Mouse (Mus musculus) liver, embryonic 16.5 days (tissue): ENCODE measurements at regions not wholly inside any gene's neighbourhood (a gene's known extent, or its start where the extent isn't known, plus 50 kb on each side); places are given as distances from the start of the nearest gene placed in this dataset.
"Not testable (repeated sequence)": the region's sequence is repeated elsewhere in the genome, so short reads cannot be mapped to it uniquely, and the experiment has no call there.

Source experiments
- ATAC-seq: fragments of 200-750 bp; cut with Nextera tagmentation; 2 replicates; pipeline ENCODE4 v1.8.0; 2017; ENCODE audit warnings: low read depth, mild to moderate bottlenecking, moderate number of reproducible peaks, moderate library complexity
- H3K27ac ChIP-seq: fragments of 300-500 bp; sonication (generic); 2 replicates; pipeline ENCODE4 v1.5.1; 2014; ENCODE audit warnings: mild to moderate bottlenecking, low read length
- H3K27me3 ChIP-seq: fragments of 300-500 bp; sonication (generic); 2 replicates; pipeline ENCODE4 v1.6.1; 2014; ENCODE audit warnings: low read depth, low read length, mixed read lengths; ENCODE audit not compliant: control insufficient read depth, insufficient read depth
- H3K36me3 ChIP-seq: fragments of 300-500 bp; sonication (generic); 2 replicates; pipeline ENCODE4 v1.6.1; 2014; ENCODE audit warnings: mild to moderate bottlenecking; ENCODE audit not compliant: control insufficient read depth, insufficient read depth
- H3K4me1 ChIP-seq: fragments of 300-500 bp; sonication (generic); 2 replicates; pipeline ENCODE4 v1.6.1; 2014; ENCODE audit warnings: low read depth, low read length, mixed read lengths; ENCODE audit not compliant: control insufficient read depth
- H3K4me2 ChIP-seq: fragments of 300-500 bp; sonication (generic); 2 replicates; pipeline ENCODE4 v1.6.1; 2014; ENCODE audit warnings: low read depth, low read length, mixed read lengths
- H3K4me3 ChIP-seq: fragments of 300-500 bp; sonication (generic); 2 replicates; pipeline ENCODE4 v1.5.1; 2014; ENCODE audit warnings: low read depth, mild to moderate bottlenecking, low read length
- H3K9ac ChIP-seq: fragments of 300-500 bp; sonication (generic); 2 replicates; pipeline ENCODE4 v1.6.1; 2014; ENCODE audit warnings: low read depth, low read length
- H3K9me3 ChIP-seq: fragments of 300-500 bp; sonication (generic); replicated peaks from 2 replicates; pipeline ENCODE4 v1.6.1; 2016; ENCODE audit warnings: low read length; ENCODE audit not compliant: control insufficient read depth
- WGBS: fragments of 180-500 bp; shearing (Covaris S2); extraction: QIAGEN DNeasy Blood & Tissue Kit; methylation state at CpG from one replicate; pipeline ENCODE4 v1.1.7; 2014; ENCODE audit not compliant: insufficient replicate concordance; 5-methylcytosine and 5-hydroxymethylcytosine counted together

DNA sequence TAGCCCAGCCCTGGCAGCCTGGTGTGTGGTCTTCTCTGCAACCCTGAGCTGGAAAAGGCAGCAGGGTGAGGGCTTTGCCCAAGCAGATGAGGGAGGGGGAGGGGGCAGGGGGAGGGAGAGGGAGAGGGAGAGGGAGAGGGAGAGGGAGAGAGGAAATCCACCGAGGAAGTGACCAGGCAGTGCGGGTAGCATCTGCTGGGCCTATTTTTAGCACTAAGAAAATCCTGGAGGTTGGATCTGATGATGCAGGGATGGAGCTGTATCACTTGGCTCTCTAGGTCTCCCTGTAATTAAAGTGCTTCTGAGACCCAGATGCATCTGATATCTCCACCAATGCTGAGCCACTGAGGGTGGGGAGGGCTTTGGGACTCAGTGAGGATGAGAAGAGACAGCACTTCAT lies 61.2 kb upstream of the Atxn1 start:
- Histone ChIP-seq H3K4me2 (no peak overlapping the region), H3K9ac (no peak overlapping the region), H3K27me3 (no peaks in the 10 kb centered on the region), H3K9me3 (no peaks in the 10 kb centered on the region), H3K4me1 (no peaks in the 10 kb centered on the region; the same call in 1 of the 2 replicates), H3K27ac (no peak overlapping the region), H3K36me3 (no peaks in the 10 kb centered on the region), H3K4me3 (no peak overlapping the region)
- no peak for ATAC-seq
- 4% methylated on average over 2 of the region's 2 CpGs for WGBS

- Histone ChIP-seq H3K36me3 (no peaks in the 10 kb centered on the region), H3K27ac (no peak overlapping the region), H3K9me3 (no peaks in the 10 kb centered on the region), H3K27me3 (no peaks in the 10 kb centered on the region), H3K4me1 (no peaks in the 10 kb centered on the region; the same call in 1 of the 2 replicates), H3K4me3 (no peak overlapping the region), H3K4me2 (no peak overlapping the region), H3K9ac (no peak overlapping the region)
- 69% methylated on average over 5 of the region's 5 CpGs for WGBS
- ATAC-seq: no peak
Observed at GRCm38 (mm10) chr13:46023630-46024041, 58.8 kb upstream of the Atxn1 start.

- H3K9ac ChIP-seq: no peak overlapping the region
- no peak overlapping the region for H3K4me3 ChIP-seq
- H3K4me2 ChIP-seq: no peak overlapping the region
- H3K9me3 ChIP-seq: no peaks in the 10 kb centered on the region
- no peaks in the 10 kb centered on the region for H3K36me3 ChIP-seq
- H3K4me1 ChIP-seq: no peaks in the 10 kb centered on the region; the same call in 1 of the 2 replicates
- 30% methylated on average over 5 of the region's 5 CpGs for WGBS
- no peak for ATAC-seq
- no peaks in the 10 kb centered on the region for H3K27me3 ChIP-seq
- H3K27ac ChIP-seq: no peak overlapping the region
Observed at GRCm38 (mm10) chr13:46023187-46023586, 58.4 kb upstream of the Atxn1 start.

DNA sequence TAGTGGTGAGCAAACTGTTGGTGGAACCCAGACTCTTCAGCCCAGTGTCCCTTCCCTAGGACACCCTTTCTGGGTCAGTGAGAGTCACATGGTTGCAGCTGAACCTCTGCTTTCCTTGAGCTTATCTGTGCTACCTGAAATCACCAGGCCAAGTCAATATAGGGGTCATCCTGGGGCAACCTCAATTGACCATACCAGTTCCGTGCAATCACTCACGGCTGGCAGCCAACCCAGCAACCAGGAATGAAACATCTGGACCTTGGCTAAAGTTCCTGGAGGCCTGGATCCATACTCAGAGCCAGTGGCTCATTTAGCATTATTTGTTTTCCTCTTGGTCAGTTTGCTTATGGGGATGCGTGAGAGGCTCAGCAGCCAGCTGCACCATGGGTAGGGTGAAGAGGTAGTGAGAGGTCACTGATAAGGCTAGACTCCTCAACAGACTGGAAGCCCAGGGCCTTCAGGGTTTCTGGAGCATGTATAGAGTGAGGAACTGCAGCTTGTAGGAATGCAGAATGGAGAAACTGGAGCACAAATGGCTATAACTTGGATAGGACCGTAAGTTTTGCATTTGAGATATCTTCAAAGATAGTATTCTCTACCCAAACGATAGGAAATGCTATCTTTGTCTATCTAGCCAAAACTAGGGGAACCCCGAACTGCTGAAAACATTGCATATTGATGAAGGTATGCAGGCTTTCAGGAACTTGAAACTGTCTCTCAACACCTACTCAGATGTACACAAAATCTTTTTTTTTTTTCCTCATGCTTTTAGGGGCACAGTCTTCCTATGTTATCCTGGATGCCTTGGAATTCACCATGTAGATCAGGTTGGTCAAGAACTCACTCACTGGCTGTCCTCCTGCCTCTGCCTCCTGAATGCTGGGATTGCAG lies 56.4 kb upstream of the Atxn1 start:
- WGBS: 47% methylated on average over 6 of the region's 6 CpGs
- H3K27me3 ChIP-seq: no peaks in the 10 kb centered on the region
- no peaks in the 10 kb centered on the region for H3K36me3 ChIP-seq
- no peaks in the 10 kb centered on the region for H3K9me3 ChIP-seq
- H3K9ac ChIP-seq: no peak overlapping the region
- H3K4me1 ChIP-seq: no peaks in the 10 kb centered on the region; the same call in 1 of the 2 replicates
- no peak overlapping the region for H3K4me3 ChIP-seq
- no peak overlapping the region for H3K4me2 ChIP-seq
- no peak overlapping the region for H3K27ac ChIP-seq
- ATAC-seq: peak; percentile 82

DNA sequence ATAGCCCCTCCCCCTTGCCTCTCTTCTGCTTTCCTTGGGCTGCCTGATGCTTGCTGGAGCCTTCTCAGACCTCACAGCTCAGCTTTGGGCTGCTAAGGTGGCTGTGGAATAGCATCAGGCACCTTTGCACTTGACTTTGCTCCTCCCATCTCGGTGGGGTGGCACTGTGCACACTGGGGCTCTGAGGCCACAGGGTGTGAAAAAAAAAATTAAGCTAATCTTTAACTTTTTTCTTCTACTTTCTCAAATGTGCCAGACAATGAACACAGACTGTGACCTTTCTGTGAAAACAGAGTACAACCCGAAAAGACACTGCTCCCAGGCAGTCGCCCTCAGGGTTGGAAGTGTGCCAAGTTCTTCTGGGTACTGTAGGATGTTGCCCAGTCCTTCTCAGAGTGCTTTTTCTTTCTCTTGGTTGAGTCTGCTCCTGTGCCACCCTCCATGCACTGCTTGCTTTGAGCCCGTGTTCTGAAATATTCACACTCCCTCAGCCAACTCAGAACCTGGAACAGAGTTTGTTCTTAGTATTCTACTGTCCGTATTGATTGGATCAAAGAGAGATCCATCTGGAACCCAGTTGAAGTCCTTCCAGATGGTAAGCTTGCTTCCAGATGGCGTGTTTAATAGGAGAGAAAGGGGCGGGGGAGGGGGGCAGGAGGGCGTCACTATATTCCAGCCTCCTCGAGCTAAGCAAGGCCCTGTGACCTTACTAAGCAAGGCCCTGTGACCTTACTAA lies 54.8 kb upstream of the Atxn1 start:
- WGBS: 40% methylated on average over 9 of the region's 9 CpGs
- Histone ChIP-seq H3K4me3 (no peak overlapping the region), H3K27ac (no peak overlapping the region), H3K4me2 (no peak overlapping the region), H3K4me1 (no peaks in the 10 kb centered on the region; the same call in 1 of the 2 replicates), H3K36me3 (no peaks in the 10 kb centered on the region), H3K9ac (no peak overlapping the region), H3K9me3 (no peaks in the 10 kb centered on the region), H3K27me3 (no peaks in the 10 kb centered on the region)
- ATAC-seq: peak; percentile 69

DNA sequence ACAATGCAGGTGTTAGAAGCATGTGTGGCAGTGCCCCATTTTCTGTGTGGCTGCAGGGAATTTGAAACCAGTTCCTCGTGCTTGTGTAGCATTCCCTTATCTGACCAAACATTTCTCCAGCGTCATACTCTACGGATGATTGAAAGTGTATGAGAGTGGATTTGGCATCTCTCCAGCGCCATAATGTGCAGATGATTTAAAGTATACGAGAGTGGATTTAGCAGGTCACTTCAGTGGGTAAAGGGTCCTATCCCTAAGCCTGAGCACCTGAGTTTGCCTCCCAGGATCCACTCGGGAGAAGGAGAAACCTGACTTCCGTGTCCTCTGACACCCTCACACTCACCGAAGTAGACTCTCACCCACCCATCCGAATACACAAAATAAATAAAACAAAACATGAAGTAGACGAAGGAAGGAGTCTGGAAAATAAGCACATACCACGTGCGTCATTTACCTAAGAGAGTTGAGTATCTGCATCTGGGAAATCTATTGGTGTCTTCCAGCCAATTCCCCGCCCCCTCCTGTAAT lies 54.2 kb upstream of the Atxn1 start:
- Histone ChIP-seq H3K9ac (no peak overlapping the region), H3K27ac (no peak overlapping the region), H3K4me3 (no peak overlapping the region), H3K27me3 (no peaks in the 10 kb centered on the region), H3K9me3 (no peaks in the 10 kb centered on the region), H3K4me1 (no peaks in the 10 kb centered on the region; the same call in 1 of the 2 replicates), H3K4me2 (no peak overlapping the region), H3K36me3 (no peaks in the 10 kb centered on the region)
- WGBS: 51% methylated on average over 13 of the region's 13 CpGs
- no peak for ATAC-seq

- Histone ChIP-seq H3K4me1 (no peaks in the 10 kb centered on the region; the same call in 1 of the 2 replicates), H3K9ac (no peak overlapping the region), H3K36me3 (no peaks in the 10 kb centered on the region), H3K27ac (no peak overlapping the region), H3K4me2 (no peak overlapping the region), H3K9me3 (no peaks in the 10 kb centered on the region), H3K27me3 (no peaks in the 10 kb centered on the region), H3K4me3 (no peak overlapping the region)
- ATAC-seq: no peak
- 75% methylated on average over 5 of the region's 5 CpGs for WGBS
Observed at GRCm38 (mm10) chr13:46017742-46018141, 52.9 kb upstream of the Atxn1 start.

DNA sequence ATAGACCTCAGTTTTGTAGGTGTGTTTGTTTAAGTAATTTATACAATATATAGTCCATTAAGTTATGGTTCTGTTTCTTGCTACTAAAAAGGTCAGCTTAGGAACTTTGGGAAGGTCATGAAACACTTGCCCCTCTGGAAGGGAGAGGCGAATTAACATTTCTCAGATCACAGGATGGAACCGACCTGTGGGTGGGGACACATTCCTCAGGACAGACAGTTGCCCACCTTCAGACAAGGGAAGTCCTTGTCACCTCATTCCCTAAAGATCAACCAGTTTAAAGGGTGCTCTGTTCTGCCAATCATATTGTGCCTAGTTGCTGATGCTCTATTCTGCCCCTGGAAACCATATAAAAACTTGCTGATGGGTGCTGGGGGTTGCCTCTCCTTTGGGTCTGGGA lies 52.2 kb upstream of the Atxn1 start:
- H3K9ac ChIP-seq, H3K4me1 ChIP-seq, H3K27ac ChIP-seq, H3K4me2 ChIP-seq, ATAC-seq, H3K36me3 ChIP-seq, H3K9me3 ChIP-seq, H3K4me3 ChIP-seq, H3K27me3 ChIP-seq: not testable (repeated sequence)
- WGBS: 38% methylated on average over 2 of the region's 2 CpGs

GRCm38 (mm10) chr13:46015231-46015630 lies 50.4 kb upstream of the Atxn1 start:
- H3K9me3 ChIP-seq: no peaks in the 10 kb centered on the region
- H3K4me1 ChIP-seq: no peaks in the 10 kb centered on the region
- 80% methylated on average over 7 of the region's 7 CpGs for WGBS
- H3K4me2 ChIP-seq: no peak overlapping the region
- H3K4me3 ChIP-seq: no peak overlapping the region
- no peaks in the 10 kb centered on the region for H3K27me3 ChIP-seq
- no peak for ATAC-seq
- no peak overlapping the region for H3K9ac ChIP-seq
- no peak overlapping the region for H3K27ac ChIP-seq
- H3K36me3 ChIP-seq: no peaks in the 10 kb centered on the region
